Comparison of ENCODE assay signal across 25 mouse cellular contexts in the genomic region with DNA sequence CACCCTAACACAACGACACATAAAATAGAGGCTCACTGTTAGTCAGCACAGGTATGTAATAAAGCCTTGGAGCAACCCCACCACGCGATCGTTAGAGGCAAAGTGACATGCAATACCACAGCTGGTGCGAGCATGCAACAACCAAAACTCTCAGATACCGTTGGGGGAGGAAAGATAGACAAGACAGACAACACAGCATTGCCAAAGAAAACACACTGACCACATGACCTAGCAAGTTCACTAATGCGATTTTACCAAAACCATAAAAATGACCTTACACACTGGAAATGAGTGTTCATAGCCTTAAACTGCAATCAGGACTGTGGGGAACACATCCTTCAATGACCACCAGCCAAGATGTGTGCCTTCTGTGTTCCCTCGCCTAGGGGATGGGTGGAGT. TPM values are rescaled to one million over a fixed set of nuclear protein-coding genes. Genes with fewer than 3 reads are reported as not detected.
"Had no signal": no experiment of that assay in that cellular context is flagged by ENCODE, and none has a peak within 500 bp of the region (broad histone marks: within the 10 kb centered on the region; RNA-seq: fewer than 3 reads in every experiment).

No protein-coding gene starts in this region.

- H3K27ac ChIP-seq: lung, embryonic 15.5 days; macrophage; midbrain, embryonic 13.5 days; midbrain, embryonic 15.5 days; neural tube, embryonic 13.5 days; neural tube, embryonic 15.5 days had no signal

- ATAC-seq: lung, postnatal 0 days; midbrain, embryonic 13.5 days; midbrain, embryonic 15.5 days had no signal

- H3K9ac ChIP-seq: lung, embryonic 15.5 days; midbrain, embryonic 13.5 days; midbrain, embryonic 15.5 days; neural tube, embryonic 13.5 days; neural tube, embryonic 15.5 days had no signal

- H3K4me2 ChIP-seq: lung, embryonic 15.5 days; midbrain, embryonic 11.5 days; midbrain, embryonic 13.5 days; midbrain, embryonic 15.5 days; neural tube, embryonic 13.5 days; neural tube, embryonic 15.5 days had no signal

- H3K4me3 ChIP-seq: lung, embryonic 15.5 days; megakaryocyte, embryonic 14.5 days; midbrain, embryonic 13.5 days; midbrain, embryonic 15.5 days; neural tube, embryonic 13.5 days; neural tube, embryonic 15.5 days had no signal

- H3K4me1 ChIP-seq: lung, embryonic 15.5 days; midbrain, embryonic 13.5 days; midbrain, embryonic 15.5 days; neural tube, embryonic 13.5 days had no signal

- H3K27me3 ChIP-seq: lung, embryonic 15.5 days; megakaryocyte, embryonic 14.5 days; midbrain, embryonic 13.5 days; midbrain, embryonic 15.5 days; neural tube, embryonic 13.5 days; neural tube, embryonic 15.5 days had no signal

- DNase-seq: lung, adult 18-20 months; lung, postnatal 14 days; lung, postnatal 36 days; retina, postnatal 1 day; right cerebral cortex, adult 18-20 months; right cerebral cortex, postnatal 25 days; right cerebral cortex, postnatal 4 days; spleen, adult 18-20 months; thymus, adult 18-20 months; thymus, postnatal 14 days; thymus, postnatal 36 days had no signal

- H3K9me3 ChIP-seq: lung, embryonic 15.5 days; megakaryocyte, embryonic 14.5 days; midbrain, embryonic 13.5 days; midbrain, embryonic 15.5 days; neural tube, embryonic 13.5 days; neural tube, embryonic 15.5 days had no signal

RNA-seq across cellular contexts. Expression of a gene that starts 35.2 kb away (rescaled TPM):
- polyA plus RNA-seq: macrophage; neural tube, embryonic 11.5 days; neural tube, embryonic 13.5 days; neural tube, embryonic 15.5 days; small intestine, adult 2 months; stomach, embryonic 16.5 days; thymus, postnatal 0 days; urinary bladder, adult 2 months had no signal
